Mouse (Mus musculus) embryonic facial prominence, embryonic 13.5 days (tissue): Measurements from ENCODE around the gene Lclat1. TPM values are rescaled to one million over a fixed set of nuclear protein-coding genes. Genes with fewer than 3 reads are reported as not detected.
"Not testable (repeated sequence)": the region's sequence is repeated elsewhere in the genome, so short reads cannot be mapped to it uniquely, and the experiment has no call there.

Experiments
- ATAC-seq: fragments of 200-750 bp; cut with Nextera tagmentation; 2 replicates; pipeline ENCODE4 v1.8.0; 2017; ENCODE audit warnings: low read depth; ENCODE audit not compliant: insufficient number of reproducible peaks, insufficient read depth, low FRiP score, low TSS enrichment
- H3K27ac ChIP-seq: fragments of 300-500 bp; sonication (generic); 2 replicates; pipeline ENCODE4 v1.5.1; 2015; ENCODE audit warnings: moderate library complexity, mild to moderate bottlenecking, inconsistent platforms
- H3K27me3 ChIP-seq: fragments of 300-500 bp; sonication (generic); 2 replicates; pipeline ENCODE4 v1.6.1; 2015; ENCODE audit warnings: mild to moderate bottlenecking, inconsistent platforms
- H3K36me3 ChIP-seq: fragments of 300-500 bp; sonication (generic); 2 replicates; pipeline ENCODE4 v1.6.1; 2015; ENCODE audit warnings: mild to moderate bottlenecking, inconsistent platforms
- H3K4me1 ChIP-seq: fragments of 300-500 bp; sonication (generic); 2 replicates; pipeline ENCODE4 v1.6.1; 2015; ENCODE audit warnings: inconsistent platforms
- H3K4me2 ChIP-seq: fragments of 300-500 bp; sonication (generic); 2 replicates; pipeline ENCODE4 v1.6.1; 2015; ENCODE audit warnings: moderate library complexity, mild to moderate bottlenecking, inconsistent platforms
- H3K4me3 ChIP-seq: fragments of 300-500 bp; sonication (generic); 2 replicates; pipeline ENCODE4 v1.5.1; 2015; ENCODE audit warnings: mild to moderate bottlenecking, inconsistent platforms
- H3K9ac ChIP-seq: fragments of 300-500 bp; sonication (generic); 2 replicates; pipeline ENCODE4 v1.6.1; 2015; ENCODE audit warnings: mild to moderate bottlenecking, inconsistent platforms
- H3K9me3 ChIP-seq: fragments of 300-500 bp; sonication (generic); 2 replicates; pipeline ENCODE4 v1.6.1; 2016; ENCODE audit warnings: inconsistent platforms
- WGBS: fragments of 180-500 bp; shearing (Covaris S2); methylation state at CpG from one replicate; pipeline ENCODE4 v1.1.7; 2015; ENCODE audit warnings: mixed read lengths; 5-methylcytosine and 5-hydroxymethylcytosine counted together
- polyA plus RNA-seq: library from polyadenylated mRNA; unstranded; fragments of >200 nt; fragmentation: Nextera tagmentation; extraction: Ambion mirVana; gene quantifications from 2 replicates; pipeline ENCODE4 v1.2.1, GENCODE M21; 2015

Gene Lclat1
- polyA plus RNA-seq, 1 experiment from 2014 or later: 10.6 TPM

GRCm38 (mm10) chr17:73273809-73274208, 166.0 kb downstream of the Lclat1 start:
- no peak for ATAC-seq
- Histone ChIP-seq H3K27ac (no peak overlapping the region), H3K9me3 (no peaks in the 10 kb centered on the region), H3K9ac (no peak overlapping the region), H3K27me3 (no peaks in the 10 kb centered on the region; the same call in 1 of the 2 replicates), H3K36me3 (no peaks in the 10 kb centered on the region), H3K4me2 (no peak overlapping the region), H3K4me1 (no peaks in the 10 kb centered on the region), H3K4me3 (no peak overlapping the region)
- WGBS: 76% methylated on average over 7 of the region's 7 CpGs

GRCm38 (mm10) chr17:73275066-73275465, 167.3 kb downstream of the Lclat1 start:
- Histone ChIP-seq H3K27me3 (no peaks in the 10 kb centered on the region; the same call in 1 of the 2 replicates), H3K36me3 (no peaks in the 10 kb centered on the region), H3K9me3 (no peaks in the 10 kb centered on the region), H3K4me1 (no peaks in the 10 kb centered on the region), H3K27ac (no peak overlapping the region), H3K4me3 (no peak overlapping the region), H3K9ac (no peak overlapping the region), H3K4me2 (no peak overlapping the region)
- ATAC-seq: no peak
- 85% methylated on average over 10 of the region's 10 CpGs for WGBS

GRCm38 (mm10) chr17:73277770-73278169, 170.0 kb downstream of the Lclat1 start:
- Histone ChIP-seq H3K4me2 (no peak overlapping the region), H3K9ac (no peak overlapping the region), H3K27ac (no peak overlapping the region), H3K4me1 (peaks cover 8% of the 10 kb centered on the region; the same call in 1 of the 2 replicates), H3K36me3 (no peaks in the 10 kb centered on the region), H3K27me3 (no peaks in the 10 kb centered on the region; the same call in 1 of the 2 replicates), H3K4me3 (no peak overlapping the region), H3K9me3 (no peaks in the 10 kb centered on the region)
- WGBS: 90% methylated on average over 4 of the region's 4 CpGs
- no peak for ATAC-seq

GRCm38 (mm10) chr17:73282702-73283101, 174.9 kb downstream of the Lclat1 start:
- H3K4me2 ChIP-seq, H3K27ac ChIP-seq, H3K9ac ChIP-seq, H3K36me3 ChIP-seq, H3K4me3 ChIP-seq, H3K27me3 ChIP-seq, H3K9me3 ChIP-seq, ATAC-seq: not testable (repeated sequence)
- 47% methylated on average over 6 of the region's 6 CpGs for WGBS
- H3K4me1 ChIP-seq: peaks cover 19% of the 10 kb centered on the region

GRCm38 (mm10) chr17:73284301-73284700, 176.5 kb downstream of the Lclat1 start:
- H3K4me1 ChIP-seq: peaks cover 19% of the 10 kb centered on the region
- H3K27me3 ChIP-seq: no peaks in the 10 kb centered on the region
- H3K4me2 ChIP-seq: no peak overlapping the region
- H3K36me3 ChIP-seq: no peaks in the 10 kb centered on the region
- ATAC-seq: no peak
- no peak overlapping the region for H3K9ac ChIP-seq
- no peaks in the 10 kb centered on the region for H3K9me3 ChIP-seq
- WGBS: 10% methylated on average over 2 of the region's 2 CpGs
- H3K4me3 ChIP-seq: no peak overlapping the region
- H3K27ac ChIP-seq: no peak overlapping the region

Other genes starting within 250 kb of the Lclat1 start
- gene Lbh, start 189.7 kb upstream of the Lclat1 start, polyA plus RNA-seq: 4.0 TPM in 2 replicates